Mouse (Mus musculus): ENCODE data around the gene Mdm4.

GRCm38 (mm10) chr1:132910414-132911041 lies 119.8 kb downstream of the Mdm4 start:
- no peak for TF ChIP-seq CTCF (conservative IDR thresholded peaks at IDR 0.05; ENCODE audit: insufficient read depth, insufficient read length, low read depth, low read length)
- TF ChIP-seq POLR2A (IDR thresholded peaks at IDR 0.05; ENCODE audit: low read depth, low read length) = no peak

All from kidney, adult 2 months (tissue).